Mouse (Mus musculus) MEL (cell line): Measurements from ENCODE around the gene Fcer1g. TPM values are rescaled to one million over a fixed set of nuclear protein-coding genes. Genes with fewer than 3 reads are reported as not detected.

ENCODE experiments used
- DNase-seq: peaks from one replicate; pipeline ENCODE4 v3.0.0; 2011; ENCODE audit warnings: low read depth, low spot score
- H3K27ac ChIP-seq: 2 replicates; pipeline ENCODE4 v1.5.1; 2012; ENCODE audit warnings: low read depth, mild to moderate bottlenecking, control low read depth, low read length, moderate library complexity; ENCODE audit not compliant: control insufficient read depth
- H3K27me3 ChIP-seq, 2 experiments: fragments of 150-350 bp in 1 of 2; sonication (generic) in 1 of 2; 2 replicates each; pipeline ENCODE4 v1.6.1; 2012; ENCODE audit warnings: low read length in 2 of 2, mild to moderate bottlenecking in 2 of 2, improper control_type of control experiment in 1 of 2, moderate library complexity in 1 of 2; ENCODE audit not compliant: insufficient read depth in 2 of 2, control insufficient read depth in 1 of 2
- H3K36me3 ChIP-seq, 2 experiments: 2 replicates each; pipeline ENCODE4 v1.6.1; 2012 to 2014; ENCODE audit warnings: low read length in 2 of 2, improper control_type of control experiment in 1 of 2, inconsistent platforms in 1 of 2, mild to moderate bottlenecking in 1 of 2; ENCODE audit not compliant: insufficient read depth in 2 of 2, control insufficient read depth in 1 of 2
- H3K4me1 ChIP-seq, 2 experiments: fragments of 150-350 bp in 1 of 2; sonication (generic) in 1 of 2; 2 replicates each; pipeline ENCODE4 v1.6.1; 2012; ENCODE audit warnings: low read length in 2 of 2, improper control_type of control experiment in 1 of 2, mild to moderate bottlenecking in 1 of 2; ENCODE audit not compliant: insufficient read depth in 2 of 2, control insufficient read depth in 1 of 2
- H3K4me3 ChIP-seq, 2 experiments: fragments of 150-350 bp in 1 of 2; sonication (generic) in 1 of 2; 2 replicates each; pipeline ENCODE4 v1.5.1; 2012; ENCODE audit warnings: low read depth in 2 of 2, low read length in 2 of 2, mild to moderate bottlenecking in 2 of 2, moderate library complexity in 2 of 2, control low read depth in 1 of 2, improper control_type of control experiment in 1 of 2; ENCODE audit not compliant: control insufficient read depth in 1 of 2, insufficient read depth in 1 of 2
- H3K79me2 ChIP-seq: 2 replicates; pipeline ENCODE4 v1.6.1; 2012; ENCODE audit warnings: mild to moderate bottlenecking, low read length, moderate library complexity; ENCODE audit not compliant: control insufficient read depth, poor library complexity, insufficient read depth
- H3K9ac ChIP-seq: 2 replicates; pipeline ENCODE4 v1.6.1; 2012; ENCODE audit warnings: low read depth, mild to moderate bottlenecking, control low read depth, low read length, moderate library complexity; ENCODE audit not compliant: control insufficient read depth, poor library complexity, severe bottlenecking
- H3K9me3 ChIP-seq: fragments of 150-350 bp; sonication (generic); replicated peaks from 2 replicates; pipeline ENCODE4 v1.6.1; 2012; ENCODE audit warnings: mild to moderate bottlenecking, low read length, improper control_type of control experiment, moderate library complexity; ENCODE audit not compliant: insufficient read depth
- BHLHE40 ChIP-seq: IDR thresholded peaks from 2 replicates; pipeline ENCODE4 v1.6.1; 2012; ENCODE audit warnings: low read depth, mild to moderate bottlenecking, inconsistent platforms, low read length, improper control_type of control experiment, borderline replicate concordance
- CHD1 ChIP-seq: IDR thresholded peaks from 2 replicates; pipeline ENCODE4 v1.6.1; 2012; ENCODE audit warnings: low read depth, mild to moderate bottlenecking, inconsistent platforms, low read length, improper control_type of control experiment
- GABPA ChIP-seq: IDR thresholded peaks from 2 replicates; pipeline ENCODE4 v1.6.1; 2012; ENCODE audit warnings: low read depth, mild to moderate bottlenecking, inconsistent platforms, low read length, improper control_type of control experiment, moderate library complexity
- GATA1 ChIP-seq: IDR thresholded peaks from 2 replicates; pipeline ENCODE4 v1.6.1; 2011; ENCODE audit warnings: low read depth, low read length, improper control_type of control experiment
- JUND ChIP-seq: IDR thresholded peaks from 2 replicates; pipeline ENCODE4 v1.6.1; 2011; ENCODE audit warnings: low read depth, mild to moderate bottlenecking, improper control_type of control experiment, low read length
- NELFE ChIP-seq: IDR thresholded peaks from 2 replicates; pipeline ENCODE4 v1.6.1; 2011; ENCODE audit warnings: low read depth, low read length, improper control_type of control experiment
- RCOR1 ChIP-seq: IDR thresholded peaks from 2 replicates; pipeline ENCODE4 v1.6.1; 2012; ENCODE audit warnings: low read depth, mild to moderate bottlenecking, inconsistent platforms, low read length, improper control_type of control experiment
- SIN3A ChIP-seq: IDR thresholded peaks from 2 replicates; pipeline ENCODE4 v1.6.1; 2012; ENCODE audit warnings: low read length, improper control_type of control experiment, inconsistent platforms
- TAL1 ChIP-seq: IDR thresholded peaks from 2 replicates; pipeline ENCODE4 v1.6.1; 2012; ENCODE audit warnings: mild to moderate bottlenecking, inconsistent platforms, low read length, moderate library complexity, mixed read lengths
- polyA plus RNA-seq, 2 experiments: library from polyadenylated mRNA; stranded (reverse) in 1 of 2; unstranded in 1 of 2; fragments of >175 nt in 1 of 2; fragments of >200 nt in 1 of 2; gene quantifications; 2 replicates each; pipeline versions ENCODE4 v1.2.1 to v1.2.4; 2012; ENCODE audit warnings: low replicate concordance in 2 of 2, low read depth in 1 of 2; ENCODE audit not compliant: insufficient read length in 2 of 2, insufficient read depth in 1 of 2, missing spikeins in 1 of 2
- total RNA-seq: library from RNA; depleted of rRNA; stranded (reverse); fragments of 300-350 nt; gene quantifications from 2 replicates; pipeline ENCODE4 v1.2.3, GENCODE M21; 2012

Gene Fcer1g
- total and polyA plus RNA-seq, 3 experiments = 0.62 to 1.1 TPM; not detected in 1

- Histone ChIP-seq H3K36me3 (peaks cover 0 to 4% of the 10 kb centered on the region in 2 experiments; a peak in 2 of 4 replicates), H3K9me3 (no peaks in the 10 kb centered on the region), H3K79me2 (no peaks in the 10 kb centered on the region), H3K4me3 (no peak overlapping the region), H3K27ac (no peak overlapping the region), H3K9ac (no peak overlapping the region), H3K4me1 (peaks cover 0 to 5% of the 10 kb centered on the region in 2 experiments; a peak in 1 of 4 replicates), H3K27me3 (peaks cover 0 to 3% of the 10 kb centered on the region in 2 experiments; a peak in 2 of 4 replicates)
- DNase-seq = no peak
- TF ChIP-seq JUND = no peak
- TF ChIP-seq RCOR1 = no peak
- TF ChIP-seq TAL1 = no peak
- no peak for TF ChIP-seq CHD1
- TF ChIP-seq NELFE = no peak
- TF ChIP-seq BHLHE40 = no peak
- TF ChIP-seq GABPA = no peak
Measured at GRCm38 (mm10) chr1:171195046-171195822, 38.9 kb downstream of the Fcer1g start.

GRCm38 (mm10) chr1:171193911-171194830 is 40.0 kb downstream of the Fcer1g start:
- DNase-seq = no peak
- Histone ChIP-seq H3K79me2 (no peaks in the 10 kb centered on the region), H3K27me3 (peaks cover 0 to 3% of the 10 kb centered on the region in 2 experiments; a peak in 2 of 4 replicates), H3K27ac (no peak overlapping the region), H3K9ac (no peak overlapping the region), H3K9me3 (no peaks in the 10 kb centered on the region), H3K4me1 (peaks cover 0 to 5% of the 10 kb centered on the region in 2 experiments; a peak in 1 of 4 replicates), H3K36me3 (peaks cover 0 to 4% of the 10 kb centered on the region in 2 experiments; a peak in 2 of 4 replicates), H3K4me3 (no peak overlapping the region)
- TF ChIP-seq BHLHE40 = peak; percentile 70; the same call in 1 of the 2 replicates
- peak; percentile 66 for TF ChIP-seq RCOR1
- TF ChIP-seq SIN3A = no peak

- Histone ChIP-seq H3K4me1 (peaks cover 0 to 5% of the 10 kb centered on the region in 2 experiments; a peak in 1 of 4 replicates), H3K27ac (no peak overlapping the region), H3K9ac (no peak overlapping the region), H3K27me3 (peaks cover 0 to 3% of the 10 kb centered on the region in 2 experiments; a peak in 2 of 4 replicates), H3K9me3 (no peaks in the 10 kb centered on the region), H3K36me3 (peaks cover 0 to 4% of the 10 kb centered on the region in 2 experiments; a peak in 2 of 4 replicates), H3K4me3 (no peak overlapping the region), H3K79me2 (no peaks in the 10 kb centered on the region)
- no peak for DNase-seq
- TF ChIP-seq GATA1 = no peak
Measured at GRCm38 (mm10) chr1:171193093-171193840, 40.9 kb downstream of the Fcer1g start.
